Mouse (Mus musculus): ENCODE measurements around the gene C1galt1. TPM values are rescaled to one million over a fixed set of nuclear protein-coding genes. Genes with fewer than 3 reads are reported as not detected.
A peak's percentile ranks its signal among the peaks of the same experiment; 100 is the strongest.

C1galt1 gene
- polyA plus RNA-seq, 1 experiment from 2014 or later = 5.2 TPM

- 50% methylated on average over 8 of the region's 8 CpGs for WGBS
- peak; percentile 62 for ATAC-seq
These were observed 13.0 kb downstream of the C1galt1 start for GRCm38 (mm10) chr6:7857356-7858247.

GRCm38 (mm10) chr6:7858586-7858985, 13.9 kb downstream of the C1galt1 start:
- Histone ChIP-seq H3K9me3 (ENCODE audit: low read length) (no peaks in the 10 kb centered on the region), H3K4me1 (ENCODE audit: insufficient read depth, low read depth, low read length) (peaks cover 6% of the 10 kb centered on the region; the same call in 1 of the 2 replicates), H3K4me2 (replicated peaks; ENCODE audit: low read depth, low read length) (no peak overlapping the region), H3K36me3 (ENCODE audit: insufficient read depth, low read length) (no peaks in the 10 kb centered on the region), H3K27me3 (replicated peaks; ENCODE audit: insufficient read depth, low read length) (no peaks in the 10 kb centered on the region), H3K9ac (replicated peaks; ENCODE audit: low read depth) (no peak overlapping the region), H3K27ac (ENCODE audit: low read length) (no peak overlapping the region), H3K4me3 (ENCODE audit: low read depth, low read length) (no peak overlapping the region)
- WGBS = 81% methylated on average over 5 of the region's 5 CpGs
- ATAC-seq (no peak), DNase-seq (ENCODE audit: low spot score) (no peak)
- TF ChIP-seq EP300 (IDR thresholded peaks at IDR 0.05) (no peak), CTCF (IDR thresholded peaks at IDR 0.05) (no peak)

More at GRCm38 (mm10) chr6:7857356-7858247, 13.0 kb downstream of the C1galt1 start:
- Histone ChIP-seq H3K36me3 (ENCODE audit: insufficient read depth, low read length) (no peaks in the 10 kb centered on the region), H3K9me3 (ENCODE audit: low read length) (no peaks in the 10 kb centered on the region), H3K27me3 (replicated peaks; ENCODE audit: insufficient read depth, low read length) (no peaks in the 10 kb centered on the region), H3K27ac (ENCODE audit: low read length) (no peak overlapping the region), H3K4me3 (ENCODE audit: low read depth, low read length) (no peak overlapping the region), H3K4me2 (replicated peaks; ENCODE audit: low read depth, low read length) (0 out of 2 replicates have a peak overlapping the region, but pooled peaks have one; percentile 4), H3K4me1 (ENCODE audit: insufficient read depth, low read depth, low read length) (peaks cover 6% of the 10 kb centered on the region; the same call in 1 of the 2 replicates), H3K9ac (replicated peaks; ENCODE audit: low read depth) (no peak overlapping the region)
- DNase-seq (ENCODE audit: low spot score) = peak; percentile 62
- TF ChIP-seq EP300 (IDR thresholded peaks at IDR 0.05) (no peak; the same call in 1 of the 2 replicates), CTCF (IDR thresholded peaks at IDR 0.05) (no peak)

- Histone ChIP-seq H3K27ac (ENCODE audit: low read length) (no peak overlapping the region), H3K9me3 (ENCODE audit: low read length) (no peaks in the 10 kb centered on the region), H3K27me3 (replicated peaks; ENCODE audit: insufficient read depth, low read length) (no peaks in the 10 kb centered on the region), H3K4me2 (replicated peaks; ENCODE audit: low read depth, low read length) (no peak overlapping the region), H3K4me3 (ENCODE audit: low read depth, low read length) (no peak overlapping the region), H3K4me1 (ENCODE audit: insufficient read depth, low read depth, low read length) (peaks cover 6% of the 10 kb centered on the region; the same call in 1 of the 2 replicates), H3K36me3 (ENCODE audit: insufficient read depth, low read length) (no peaks in the 10 kb centered on the region), H3K9ac (replicated peaks; ENCODE audit: low read depth) (no peak overlapping the region)
- DNase-seq (ENCODE audit: low spot score) = no peak
- TF ChIP-seq EP300 (IDR thresholded peaks at IDR 0.05) (no peak), CTCF (IDR thresholded peaks at IDR 0.05) (no peak)
- no peak for ATAC-seq
- WGBS = 81% methylated on average over 3 of the region's 3 CpGs
These were observed 14.5 kb downstream of the C1galt1 start for GRCm38 (mm10) chr6:7859161-7859560.

- Histone ChIP-seq H3K27me3 (replicated peaks; ENCODE audit: insufficient read depth, low read length) (no peaks in the 10 kb centered on the region), H3K9me3 (ENCODE audit: low read length) (no peaks in the 10 kb centered on the region), H3K36me3 (ENCODE audit: insufficient read depth, low read length) (no peaks in the 10 kb centered on the region), H3K4me3 (ENCODE audit: low read depth, low read length) (no peak overlapping the region), H3K4me1 (ENCODE audit: insufficient read depth, low read depth, low read length) (peaks cover 6% of the 10 kb centered on the region; the same call in 1 of the 2 replicates), H3K9ac (replicated peaks; ENCODE audit: low read depth) (no peak overlapping the region), H3K27ac (ENCODE audit: low read length) (no peak overlapping the region), H3K4me2 (replicated peaks; ENCODE audit: low read depth, low read length) (no peak overlapping the region)
- TF ChIP-seq EP300 (IDR thresholded peaks at IDR 0.05) (no peak), CTCF (IDR thresholded peaks at IDR 0.05) (no peak)
- DNase-seq (ENCODE audit: low spot score) (no peak), ATAC-seq (no peak)
- 18% methylated on average over 3 of the region's 3 CpGs for WGBS
These were observed 16.4 kb downstream of the C1galt1 start for GRCm38 (mm10) chr6:7861033-7861432.

GRCm38 (mm10) chr6:7863354-7863753, 18.7 kb downstream of the C1galt1 start:
- no peak for ATAC-seq
- no peaks in the 10 kb centered on the region for H3K27me3 ChIP-seq (replicated peaks; ENCODE audit: insufficient read depth, low read length)
- no peak overlapping the region for H3K27ac ChIP-seq (ENCODE audit: low read length)
- no peak overlapping the region for H3K4me3 ChIP-seq (ENCODE audit: low read depth, low read length)
- DNase-seq (ENCODE audit: low spot score) = no peak
- no peaks in the 10 kb centered on the region for H3K9me3 ChIP-seq (ENCODE audit: low read length)
- no peak overlapping the region for H3K9ac ChIP-seq (replicated peaks; ENCODE audit: low read depth)
- WGBS = 85% methylated on average over 4 of the region's 4 CpGs
- no peak for TF ChIP-seq EP300 (IDR thresholded peaks at IDR 0.05)
- no peak for TF ChIP-seq CTCF (IDR thresholded peaks at IDR 0.05)
- no peaks in the 10 kb centered on the region for H3K36me3 ChIP-seq (ENCODE audit: insufficient read depth, low read length)
- no peak overlapping the region for H3K4me2 ChIP-seq (replicated peaks; ENCODE audit: low read depth, low read length)
- no peaks in the 10 kb centered on the region for H3K4me1 ChIP-seq (ENCODE audit: insufficient read depth, low read depth, low read length)

- H3K27me3 ChIP-seq (replicated peaks; ENCODE audit: insufficient read depth, low read length) = no peaks in the 10 kb centered on the region
- H3K4me3 ChIP-seq (ENCODE audit: low read depth, low read length) = no peak overlapping the region
- H3K4me1 ChIP-seq (ENCODE audit: insufficient read depth, low read depth, low read length) = no peaks in the 10 kb centered on the region
- no peak overlapping the region for H3K9ac ChIP-seq (replicated peaks; ENCODE audit: low read depth)
- no peaks in the 10 kb centered on the region for H3K36me3 ChIP-seq (ENCODE audit: insufficient read depth, low read length)
- 83% methylated on average over 5 of the region's 5 CpGs for WGBS
- DNase-seq (ENCODE audit: low spot score) (no peak), ATAC-seq (no peak)
- H3K4me2 ChIP-seq (replicated peaks; ENCODE audit: low read depth, low read length) = no peak overlapping the region
- no peak overlapping the region for H3K27ac ChIP-seq (ENCODE audit: low read length)
- no peaks in the 10 kb centered on the region for H3K9me3 ChIP-seq (ENCODE audit: low read length)
- TF ChIP-seq EP300 (IDR thresholded peaks at IDR 0.05) (no peak), CTCF (IDR thresholded peaks at IDR 0.05) (no peak)
These were observed 32.2 kb downstream of the C1galt1 start for GRCm38 (mm10) chr6:7876836-7877235.
